Mouse (Mus musculus): ENCODE measurements around the gene Tcf7l2. TPM values are rescaled to one million over a fixed set of nuclear protein-coding genes. Genes with fewer than 3 reads are reported as not detected.

Tcf7l2 gene
- polyA plus RNA-seq, 1 experiment: 6.2 TPM

- no peak overlapping the region for H3K27ac ChIP-seq (ENCODE audit: control insufficient read depth, insufficient read depth, low read depth, low read length)
- TF ChIP-seq CTCF (IDR thresholded peaks at IDR 0.05; ENCODE audit: control insufficient read depth, insufficient read depth, insufficient replicate concordance, low read depth, low read length) (no peak), POLR2A (IDR thresholded peaks at IDR 0.05; ENCODE audit: control insufficient read depth, low read depth, low read length) (no peak)
- no peaks in the 10 kb centered on the region for H3K36me3 ChIP-seq (ENCODE audit: control insufficient read depth, insufficient read depth, low read length)
- peaks cover 8% of the 10 kb centered on the region for H3K4me1 ChIP-seq (ENCODE audit: control insufficient read depth, insufficient read depth, low read length)
- peaks cover 1% of the 10 kb centered on the region; the same call in 1 of the 2 replicates for H3K27me3 ChIP-seq (ENCODE audit: control insufficient read depth, insufficient read depth, low read length)
- H3K4me3 ChIP-seq (ENCODE audit: control insufficient read depth, low read depth, low read length): no peak overlapping the region
Observed at GRCm38 (mm10) chr19:55748801-55749200, 7.2 kb downstream of the Tcf7l2 start.

- peaks cover 3% of the 10 kb centered on the region for H3K4me1 ChIP-seq (ENCODE audit: control insufficient read depth, insufficient read depth, low read length)
- no peaks in the 10 kb centered on the region for H3K27me3 ChIP-seq (ENCODE audit: control insufficient read depth, insufficient read depth, low read length)
- H3K27ac ChIP-seq (ENCODE audit: control insufficient read depth, insufficient read depth, low read depth, low read length): no peak overlapping the region
- no peak for TF ChIP-seq CTCF (IDR thresholded peaks at IDR 0.05; ENCODE audit: control insufficient read depth, insufficient read depth, insufficient replicate concordance, low read depth, low read length)
- TF ChIP-seq POLR2A (IDR thresholded peaks at IDR 0.05; ENCODE audit: control insufficient read depth, low read depth, low read length): no peak
- no peaks in the 10 kb centered on the region for H3K36me3 ChIP-seq (ENCODE audit: control insufficient read depth, insufficient read depth, low read length)
- H3K4me3 ChIP-seq (ENCODE audit: control insufficient read depth, low read depth, low read length): no peak overlapping the region
Observed at GRCm38 (mm10) chr19:55749532-55749931, 7.9 kb downstream of the Tcf7l2 start.

DNA sequence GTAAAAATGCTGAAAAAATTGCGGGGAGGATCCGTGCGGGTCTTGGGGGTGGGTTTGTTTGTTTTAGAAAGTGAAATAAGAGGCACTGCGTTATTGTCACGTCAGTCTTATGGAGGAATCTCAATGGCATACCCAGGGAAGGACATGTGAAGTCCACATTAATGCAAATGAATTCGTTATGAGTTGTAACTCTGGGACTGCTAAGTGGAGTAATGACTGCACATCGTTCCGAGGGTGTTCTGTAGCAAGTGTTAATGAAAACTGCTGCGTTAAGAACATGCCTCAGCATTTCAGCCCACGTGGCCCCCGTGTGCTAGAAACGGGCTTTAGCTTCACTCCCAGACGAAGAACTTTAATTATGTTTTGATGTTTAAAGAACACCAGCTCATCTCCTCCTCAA lies 8.4 kb downstream of the Tcf7l2 start:
- no peak overlapping the region for H3K4me3 ChIP-seq (ENCODE audit: control insufficient read depth, low read depth, low read length)

GRCm38 (mm10) chr19:55750465-55750864 lies 8.8 kb downstream of the Tcf7l2 start:
- Histone ChIP-seq H3K36me3 (ENCODE audit: control insufficient read depth, insufficient read depth, low read length) (no peaks in the 10 kb centered on the region), H3K4me1 (ENCODE audit: control insufficient read depth, insufficient read depth, low read length) (no peaks in the 10 kb centered on the region), H3K27ac (ENCODE audit: control insufficient read depth, insufficient read depth, low read depth, low read length) (no peak overlapping the region), H3K4me3 (ENCODE audit: control insufficient read depth, low read depth, low read length) (no peak overlapping the region), H3K27me3 (ENCODE audit: control insufficient read depth, insufficient read depth, low read length) (no peaks in the 10 kb centered on the region)
- TF ChIP-seq CTCF (IDR thresholded peaks at IDR 0.05; ENCODE audit: control insufficient read depth, insufficient read depth, insufficient replicate concordance, low read depth, low read length) (no peak), POLR2A (IDR thresholded peaks at IDR 0.05; ENCODE audit: control insufficient read depth, low read depth, low read length) (no peak)

More for the DNA sequence above, 8.4 kb downstream of the Tcf7l2 start:
- H3K4me1 ChIP-seq (ENCODE audit: control insufficient read depth, insufficient read depth, low read length): no peaks in the 10 kb centered on the region
- H3K27me3 ChIP-seq (ENCODE audit: control insufficient read depth, insufficient read depth, low read length): no peaks in the 10 kb centered on the region
- TF ChIP-seq CTCF (IDR thresholded peaks at IDR 0.05; ENCODE audit: control insufficient read depth, insufficient read depth, insufficient replicate concordance, low read depth, low read length) (no peak), POLR2A (IDR thresholded peaks at IDR 0.05; ENCODE audit: control insufficient read depth, low read depth, low read length) (no peak)
- no peaks in the 10 kb centered on the region for H3K36me3 ChIP-seq (ENCODE audit: control insufficient read depth, insufficient read depth, low read length)
- no peak overlapping the region for H3K27ac ChIP-seq (ENCODE audit: control insufficient read depth, insufficient read depth, low read depth, low read length)

DNA sequence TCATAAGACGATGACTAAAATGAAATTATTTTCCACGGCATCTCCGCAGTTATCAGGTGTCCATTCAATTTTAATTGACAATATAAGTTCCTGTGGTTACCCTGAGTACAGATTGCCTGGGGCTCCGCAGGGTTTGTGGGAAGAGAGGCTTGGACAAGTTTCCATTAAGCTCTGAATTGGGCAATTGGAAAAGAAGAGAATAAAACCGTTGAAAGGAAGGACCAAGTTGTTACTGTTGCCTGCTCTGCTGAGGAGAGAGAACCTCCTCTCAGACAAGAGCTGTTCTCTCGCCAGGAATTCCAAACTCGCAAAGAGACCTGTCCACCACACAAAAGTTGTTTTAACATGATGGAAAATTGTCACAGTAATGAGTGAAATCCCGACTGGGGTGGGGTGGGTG lies 11.2 kb downstream of the Tcf7l2 start:
- Histone ChIP-seq H3K27ac (ENCODE audit: control insufficient read depth, insufficient read depth, low read depth, low read length) (no peak overlapping the region), H3K4me1 (ENCODE audit: control insufficient read depth, insufficient read depth, low read length) (no peaks in the 10 kb centered on the region), H3K4me3 (ENCODE audit: control insufficient read depth, low read depth, low read length) (no peak overlapping the region), H3K36me3 (ENCODE audit: control insufficient read depth, insufficient read depth, low read length) (no peaks in the 10 kb centered on the region), H3K27me3 (ENCODE audit: control insufficient read depth, insufficient read depth, low read length) (no peaks in the 10 kb centered on the region)
- TF ChIP-seq POLR2A (IDR thresholded peaks at IDR 0.05; ENCODE audit: control insufficient read depth, low read depth, low read length) (no peak), CTCF (IDR thresholded peaks at IDR 0.05; ENCODE audit: control insufficient read depth, insufficient read depth, insufficient replicate concordance, low read depth, low read length) (no peak)

GRCm38 (mm10) chr19:55754303-55754702 lies 12.7 kb downstream of the Tcf7l2 start:
- H3K36me3 ChIP-seq (ENCODE audit: control insufficient read depth, insufficient read depth, low read length): no peaks in the 10 kb centered on the region
- no peak overlapping the region for H3K27ac ChIP-seq (ENCODE audit: control insufficient read depth, insufficient read depth, low read depth, low read length)
- H3K4me1 ChIP-seq (ENCODE audit: control insufficient read depth, insufficient read depth, low read length): no peaks in the 10 kb centered on the region
- no peaks in the 10 kb centered on the region for H3K27me3 ChIP-seq (ENCODE audit: control insufficient read depth, insufficient read depth, low read length)
- TF ChIP-seq POLR2A (IDR thresholded peaks at IDR 0.05; ENCODE audit: control insufficient read depth, low read depth, low read length): no peak
- TF ChIP-seq CTCF (IDR thresholded peaks at IDR 0.05; ENCODE audit: control insufficient read depth, insufficient read depth, insufficient replicate concordance, low read depth, low read length): no peak
- H3K4me3 ChIP-seq (ENCODE audit: control insufficient read depth, low read depth, low read length): no peak overlapping the region

GRCm38 (mm10) chr19:55755462-55755861 lies 13.8 kb downstream of the Tcf7l2 start:
- no peaks in the 10 kb centered on the region for H3K4me1 ChIP-seq (ENCODE audit: control insufficient read depth, insufficient read depth, low read length)
- H3K27me3 ChIP-seq (ENCODE audit: control insufficient read depth, insufficient read depth, low read length): no peaks in the 10 kb centered on the region
- no peaks in the 10 kb centered on the region for H3K36me3 ChIP-seq (ENCODE audit: control insufficient read depth, insufficient read depth, low read length)
- no peak for TF ChIP-seq POLR2A (IDR thresholded peaks at IDR 0.05; ENCODE audit: control insufficient read depth, low read depth, low read length)
- no peak for TF ChIP-seq CTCF (IDR thresholded peaks at IDR 0.05; ENCODE audit: control insufficient read depth, insufficient read depth, insufficient replicate concordance, low read depth, low read length)
- H3K27ac ChIP-seq (ENCODE audit: control insufficient read depth, insufficient read depth, low read depth, low read length): no peak overlapping the region
- no peak overlapping the region for H3K4me3 ChIP-seq (ENCODE audit: control insufficient read depth, low read depth, low read length)

- Histone ChIP-seq H3K36me3 (ENCODE audit: control insufficient read depth, insufficient read depth, low read length) (no peaks in the 10 kb centered on the region), H3K4me3 (ENCODE audit: control insufficient read depth, low read depth, low read length) (no peak overlapping the region), H3K27me3 (ENCODE audit: control insufficient read depth, insufficient read depth, low read length) (no peaks in the 10 kb centered on the region), H3K27ac (ENCODE audit: control insufficient read depth, insufficient read depth, low read depth, low read length) (no peak overlapping the region), H3K4me1 (ENCODE audit: control insufficient read depth, insufficient read depth, low read length) (no peaks in the 10 kb centered on the region)
- TF ChIP-seq POLR2A (IDR thresholded peaks at IDR 0.05; ENCODE audit: control insufficient read depth, low read depth, low read length) (no peak), CTCF (IDR thresholded peaks at IDR 0.05; ENCODE audit: control insufficient read depth, insufficient read depth, insufficient replicate concordance, low read depth, low read length) (no peak)
Observed at GRCm38 (mm10) chr19:55756707-55757106, 15.1 kb downstream of the Tcf7l2 start.

Measured in testis, adult 2 months (tissue).